Mouse (Mus musculus) 3134 (cell line): ENCODE measurements around the gene Myo6.

Experiments
- DNase-seq: peaks from one replicate; pipeline ENCODE4 v3.0.0-alpha.2; 2011; ENCODE audit warnings: low spot score; ENCODE audit not compliant: insufficient read length; ENCODE audit errors: extremely low read depth

Myo6 gene

DNA sequence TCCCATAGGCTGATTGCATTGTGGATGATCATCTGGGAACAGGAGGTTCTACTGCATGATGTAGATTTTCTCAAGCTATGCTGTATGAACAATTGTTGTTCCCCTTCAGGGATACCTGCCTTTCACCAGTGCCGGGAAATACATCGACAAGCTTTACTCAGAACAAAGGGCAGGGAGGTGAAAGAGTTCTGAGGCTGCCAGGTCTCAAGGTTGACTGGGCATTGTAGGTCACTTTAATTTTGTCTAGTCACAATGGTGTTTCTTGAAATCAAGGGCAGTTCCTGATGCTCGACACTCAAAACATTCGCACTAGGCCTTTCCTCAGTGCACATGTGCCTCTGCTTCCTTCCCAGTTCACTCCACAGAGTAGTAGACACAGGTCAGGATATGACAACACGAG is 15.9 kb downstream of the Myo6 start:
- DNase-seq, result no peak

DNA sequence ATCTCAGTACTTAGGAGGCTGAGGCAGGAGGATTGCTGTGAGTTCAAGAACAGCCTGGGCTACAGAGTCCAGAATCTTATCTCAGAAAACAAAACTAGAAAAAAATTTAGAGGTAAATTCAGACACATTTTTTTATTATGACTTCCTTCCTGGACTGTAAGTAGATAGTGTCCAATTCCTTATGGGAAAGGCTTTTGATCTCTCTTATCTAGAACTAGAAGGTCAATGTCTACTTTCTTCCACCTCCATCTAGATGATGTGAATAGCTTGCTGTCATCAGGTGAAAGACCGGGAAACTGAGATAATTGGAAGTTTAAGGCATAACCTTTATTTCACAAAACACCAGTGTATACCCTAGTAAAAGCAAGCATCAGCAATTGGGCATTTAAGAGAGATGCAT is 16.9 kb downstream of the Myo6 start:
- DNase-seq, result no peak

DNA sequence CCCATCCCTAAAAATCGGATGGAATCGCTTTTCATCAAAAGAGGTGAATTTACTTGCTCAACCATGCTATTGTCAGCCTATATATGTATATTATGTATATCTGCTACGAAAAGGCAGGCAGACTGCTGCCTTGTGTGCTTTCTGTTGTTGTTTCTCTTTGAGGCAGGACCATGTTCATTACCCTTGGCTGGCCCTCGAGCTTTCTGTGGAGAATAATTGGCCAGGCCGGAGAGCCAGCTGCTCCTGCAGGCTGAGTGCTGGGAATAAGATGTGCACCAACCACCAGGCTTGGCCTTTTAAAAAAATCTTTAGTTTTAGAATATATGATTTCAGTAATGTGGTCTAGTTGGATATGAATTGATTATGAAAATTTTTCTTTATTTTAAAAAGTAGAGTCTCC is 19.3 kb downstream of the Myo6 start:
- no peak for DNase-seq

DNA sequence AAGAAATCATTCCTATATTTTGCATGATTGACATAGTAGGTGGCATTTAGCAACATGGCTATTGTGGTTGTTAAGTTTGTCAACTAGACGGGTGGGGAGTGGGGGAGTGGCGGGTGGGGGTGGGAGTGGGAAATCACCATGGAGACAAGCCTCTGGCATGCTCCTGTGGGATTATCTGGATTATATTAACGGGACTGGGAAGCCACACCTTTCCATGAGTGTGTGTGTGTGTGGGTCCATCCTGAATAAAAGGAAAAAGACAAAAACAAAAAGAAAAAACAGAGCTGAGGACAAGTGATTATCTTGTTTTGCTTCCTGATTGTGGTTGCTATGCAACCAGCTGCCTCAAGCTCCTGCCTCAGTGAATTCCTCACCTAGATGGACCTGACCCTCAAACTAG is 20.9 kb downstream of the Myo6 start:
- no peak for DNase-seq

DNA sequence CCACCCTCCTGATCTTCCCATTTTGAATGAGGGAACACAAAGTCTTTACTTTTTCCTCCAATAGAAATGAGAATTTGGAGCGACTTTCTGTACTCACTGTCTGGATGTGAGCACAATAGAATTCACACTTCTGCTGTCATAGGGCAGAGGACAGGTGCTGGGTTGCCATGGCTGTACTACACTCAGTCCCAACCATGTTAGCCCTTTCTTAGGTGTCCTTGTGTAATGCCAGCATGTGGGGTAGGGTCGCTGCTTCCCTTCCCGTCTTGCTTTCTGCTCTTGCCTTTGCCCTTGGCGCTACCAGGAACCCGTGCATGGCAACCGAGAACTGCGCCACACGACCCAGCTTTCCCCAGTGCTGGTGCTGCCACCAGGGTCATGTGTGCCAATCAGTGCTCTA is 21.9 kb downstream of the Myo6 start:
- no peak for DNase-seq

DNA sequence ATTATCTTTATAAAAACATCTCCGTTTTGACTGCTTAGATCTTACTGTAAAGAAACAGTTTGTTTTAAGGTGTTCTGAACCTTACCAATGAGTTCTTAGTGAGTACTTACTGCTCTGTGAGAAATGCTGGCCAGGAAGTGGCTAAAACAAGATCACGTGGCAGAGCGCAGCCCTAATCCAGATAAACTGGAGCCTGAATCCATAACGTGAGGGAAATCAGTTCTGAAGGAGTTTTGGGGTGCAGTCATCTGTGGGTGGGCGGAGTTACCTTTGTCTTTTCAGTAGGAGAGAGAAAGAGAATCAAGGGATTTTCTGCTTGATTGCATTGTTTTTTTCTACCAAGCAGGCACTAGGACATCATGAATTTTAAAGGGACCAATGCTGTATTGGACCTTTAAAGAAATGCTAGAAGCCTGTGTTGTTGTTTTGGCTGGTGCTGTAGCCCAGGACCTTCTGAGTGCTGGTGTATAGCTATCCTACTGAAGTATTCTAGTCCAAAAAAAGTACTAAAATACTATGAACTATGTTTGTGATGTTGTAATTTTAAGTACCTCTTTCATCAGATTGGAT is 23.6 kb downstream of the Myo6 start:
- DNase-seq, result no peak

DNA sequence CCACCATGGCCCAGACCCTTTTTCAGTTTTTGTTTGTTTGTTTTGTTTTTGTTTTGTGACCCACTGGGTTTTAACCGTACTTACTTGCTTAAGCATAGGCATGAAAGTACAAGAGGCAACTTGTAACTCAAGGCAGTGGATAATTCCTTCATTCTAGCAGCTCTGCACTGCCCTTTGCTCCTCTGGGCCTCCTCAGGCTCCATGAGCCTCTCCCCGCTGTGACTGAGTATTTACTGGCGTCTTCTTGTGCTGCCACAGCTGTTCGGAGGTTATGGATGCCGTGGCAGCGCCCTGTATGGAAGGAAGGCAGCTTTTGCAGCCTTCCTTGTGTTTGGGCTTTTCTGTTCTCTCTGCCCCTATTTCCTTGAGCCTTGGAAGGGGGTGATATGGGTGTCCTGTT is 26.4 kb downstream of the Myo6 start:
- no peak for DNase-seq

DNA sequence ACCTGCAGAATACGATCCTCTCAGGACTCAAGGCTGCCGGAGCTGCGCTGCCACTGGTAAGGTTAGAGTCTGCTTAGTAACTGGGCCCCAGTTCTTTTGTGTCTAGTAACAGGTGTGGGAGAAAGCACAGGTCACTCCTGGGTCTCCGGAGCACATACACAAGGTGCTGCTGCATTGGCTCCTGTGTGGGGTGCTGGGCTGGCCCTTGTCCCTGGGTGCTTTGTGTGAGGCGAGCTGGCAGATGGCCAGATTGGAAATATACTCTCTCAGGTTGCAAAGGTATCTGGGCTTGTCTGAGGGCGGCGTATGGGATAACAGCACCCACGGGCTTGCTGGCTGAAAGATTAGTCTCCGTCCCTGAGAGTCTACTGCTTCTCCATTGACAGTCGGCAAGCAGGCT is 27.5 kb downstream of the Myo6 start:
- no peak for DNase-seq

GRCm38 (mm10) chr9:80194446-80194845 is 29.6 kb downstream of the Myo6 start:
- DNase-seq, result no peak

DNA sequence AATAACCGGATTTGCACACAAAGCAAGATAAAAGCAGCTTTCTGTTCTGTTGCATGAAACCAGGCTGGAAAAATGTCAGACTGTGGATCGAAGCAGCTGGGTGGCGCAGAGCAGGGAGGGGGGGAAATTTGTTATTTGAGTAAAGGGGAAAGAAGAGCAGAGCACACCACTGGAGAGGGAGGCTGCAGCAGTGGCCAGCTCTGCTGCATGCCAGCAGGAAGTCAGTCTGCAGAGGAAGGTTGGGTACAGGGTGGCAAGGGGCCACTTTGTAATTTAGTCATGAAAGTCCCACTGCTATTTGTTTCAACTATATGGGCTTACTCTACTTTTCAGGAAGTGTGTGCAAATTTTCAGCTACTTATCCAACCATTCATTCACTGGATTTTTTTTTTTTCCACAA is 31.3 kb downstream of the Myo6 start:
- no peak for DNase-seq

DNA sequence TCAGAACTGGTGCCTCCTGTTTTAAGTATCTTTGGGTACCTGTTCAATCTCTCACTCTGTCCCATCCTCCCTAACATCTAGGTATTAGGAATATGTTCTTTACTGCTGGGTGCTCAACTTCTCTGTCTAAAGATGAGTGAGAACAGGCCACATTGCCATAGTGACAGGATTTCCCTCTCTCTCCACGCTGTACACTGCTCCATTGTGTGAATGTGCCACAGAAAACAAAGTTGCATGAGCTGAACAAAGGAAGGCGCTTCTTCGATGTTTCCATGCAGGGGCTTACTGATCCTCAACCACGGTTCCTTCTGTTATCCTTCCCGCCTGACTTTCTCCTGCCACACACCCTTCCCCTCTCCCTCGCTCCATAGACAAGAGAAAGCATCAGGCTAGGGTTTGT is 32.4 kb downstream of the Myo6 start:
- DNase-seq, result no peak

- DNase-seq, result no peak
Measured at GRCm38 (mm10) chr9:80200855-80201254, 36.0 kb downstream of the Myo6 start.

GRCm38 (mm10) chr9:80202374-80203060 is 37.7 kb downstream of the Myo6 start:
- no peak for DNase-seq

DNA sequence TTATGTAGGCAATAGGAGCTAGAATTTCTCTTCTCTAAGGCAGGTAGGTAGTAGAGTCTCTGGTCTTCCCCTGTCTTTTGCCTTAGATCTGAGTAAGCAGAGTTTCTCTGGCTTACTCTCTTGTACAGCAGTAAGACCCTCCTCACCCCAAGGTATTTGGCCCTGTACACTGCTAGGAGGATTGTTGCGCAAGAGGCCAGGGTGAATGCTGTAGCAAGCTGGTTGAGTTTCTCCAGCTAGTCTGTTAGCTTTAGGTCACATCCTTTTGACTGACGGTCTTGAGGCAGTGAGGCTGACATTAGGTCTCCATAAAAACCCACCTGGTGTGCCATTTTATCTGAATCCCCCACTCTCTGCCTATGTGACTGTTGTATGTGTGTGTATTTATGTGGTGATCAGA is 43.9 kb downstream of the Myo6 start:
- DNase-seq, result no peak

GRCm38 (mm10) chr9:80209459-80209858 is 44.6 kb downstream of the Myo6 start:
- no peak for DNase-seq

DNA sequence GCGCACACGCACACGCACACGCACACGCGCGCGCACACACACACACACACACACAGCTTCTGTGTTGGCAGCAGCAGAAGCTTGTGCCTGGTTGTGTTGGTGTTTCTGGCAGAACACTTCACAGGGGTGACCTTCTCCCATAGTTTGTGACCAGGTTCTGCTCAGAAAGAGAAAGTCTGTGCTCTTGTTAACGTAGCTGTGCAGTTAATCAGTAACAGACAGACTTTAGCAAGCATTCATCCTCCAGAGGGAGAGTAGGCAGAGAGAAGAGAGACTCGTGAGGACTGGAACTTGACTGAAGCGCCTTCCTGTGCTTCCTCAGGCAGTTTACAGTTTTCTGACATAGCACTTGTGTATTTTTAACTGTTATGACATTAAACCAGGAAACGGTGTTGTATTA is 45.3 kb downstream of the Myo6 start:
- DNase-seq, result no peak

GRCm38 (mm10) chr9:80213428-80213827 is 48.6 kb downstream of the Myo6 start:
- DNase-seq, result no peak

DNA sequence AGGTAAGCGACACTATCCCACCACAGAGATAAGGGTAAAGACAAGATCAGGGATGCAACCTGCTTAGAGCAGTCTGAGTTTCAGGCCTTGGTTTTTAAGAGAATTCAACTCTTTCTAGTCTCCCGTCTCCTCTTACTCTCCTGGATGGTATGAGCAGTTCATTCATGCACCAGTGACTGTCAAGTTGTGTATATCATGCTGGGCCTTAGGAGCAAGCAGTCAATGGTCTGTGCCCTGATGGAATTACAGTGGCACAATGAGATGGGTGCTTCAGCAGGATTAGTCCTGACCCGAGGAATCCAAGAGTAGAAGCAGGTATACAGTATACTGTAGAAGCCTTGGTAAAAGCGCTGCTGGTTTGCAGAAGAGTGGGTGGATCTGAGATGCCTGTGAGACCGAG is 50.7 kb downstream of the Myo6 start:
- no peak for DNase-seq

GRCm38 (mm10) chr9:80216786-80217501 is 52.1 kb downstream of the Myo6 start:
- DNase-seq, result no peak

DNA sequence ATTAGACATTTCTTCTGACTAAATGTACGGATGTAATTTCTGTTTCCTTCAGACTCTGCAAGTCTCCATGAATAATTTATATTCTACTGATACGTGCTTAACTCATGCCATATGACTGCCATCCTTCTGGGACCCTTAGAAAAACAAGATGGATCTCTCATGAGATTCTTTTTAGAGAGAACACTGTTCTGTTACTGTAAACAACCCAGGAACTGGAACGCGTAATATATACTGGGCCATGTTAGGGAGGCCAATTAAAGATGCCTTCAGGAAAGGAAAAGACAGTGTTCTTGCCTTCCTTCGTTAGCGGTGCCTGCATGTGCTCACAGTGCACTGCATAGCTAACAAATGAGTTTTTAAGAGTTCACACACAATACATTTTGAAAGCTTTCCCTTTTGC is 53.9 kb downstream of the Myo6 start:
- DNase-seq, result no peak

GRCm38 (mm10) chr9:80223989-80224635 is 59.3 kb downstream of the Myo6 start:
- no peak for DNase-seq
